Mouse (Mus musculus) forebrain, embryonic 15.5 days (tissue): ENCODE results near the gene Atg2a. TPM values are rescaled to one million over a fixed set of nuclear protein-coding genes. Genes with fewer than 3 reads are reported as not detected.

Experiments
- ATAC-seq: fragments of 200-750 bp; cut with Nextera tagmentation; replicated peaks from 2 replicates; pipeline ENCODE4 v1.8.0; 2017; ENCODE audit warnings: mild to moderate bottlenecking, moderate TSS enrichment, moderate library complexity
- H3K27ac ChIP-seq: fragments of 300-500 bp; sonication (generic); replicated peaks from 2 replicates; pipeline ENCODE4 v1.5.1; 2015; ENCODE audit warnings: mild to moderate bottlenecking, inconsistent platforms
- H3K27me3 ChIP-seq: fragments of 300-500 bp; sonication (generic); 2 replicates; pipeline ENCODE4 v1.6.1; 2015; ENCODE audit warnings: inconsistent platforms
- H3K36me3 ChIP-seq: fragments of 300-500 bp; sonication (generic); 2 replicates; pipeline ENCODE4 v1.6.1; 2015; ENCODE audit warnings: mild to moderate bottlenecking, inconsistent platforms
- H3K4me1 ChIP-seq: fragments of 300-500 bp; sonication (generic); 2 replicates; pipeline ENCODE4 v1.6.1; 2015; ENCODE audit warnings: inconsistent platforms
- H3K4me2 ChIP-seq: fragments of 300-500 bp; sonication (generic); replicated peaks from 2 replicates; pipeline ENCODE4 v1.6.1; 2015; ENCODE audit warnings: mild to moderate bottlenecking, inconsistent platforms
- H3K4me3 ChIP-seq: fragments of 300-500 bp; sonication (generic); 2 replicates; pipeline ENCODE4 v1.5.1; 2015; ENCODE audit warnings: mild to moderate bottlenecking, inconsistent platforms
- H3K9ac ChIP-seq: fragments of 300-500 bp; sonication (generic); replicated peaks from 2 replicates; pipeline ENCODE4 v1.6.1; 2015; ENCODE audit warnings: mild to moderate bottlenecking, inconsistent platforms
- H3K9me3 ChIP-seq: fragments of 300-500 bp; sonication (generic); 2 replicates; pipeline ENCODE4 v1.6.1; 2016; ENCODE audit warnings: inconsistent platforms
- WGBS: fragments of 180-500 bp; shearing (Covaris S2); methylation state at CpG from one replicate; pipeline ENCODE4 v1.1.7; 2015; ENCODE audit warnings: mixed read lengths; 5-methylcytosine and 5-hydroxymethylcytosine counted together
- polyA plus RNA-seq: library from polyadenylated mRNA; unstranded; fragments of >200 nt; fragmentation: Nextera tagmentation; extraction: Ambion mirVana; gene quantifications from 2 replicates; pipeline ENCODE4 v1.2.1, GENCODE M21; 2015

Gene Atg2a
- polyA plus RNA-seq, 1 experiment from 2014 or later: 9.7 TPM

DNA sequence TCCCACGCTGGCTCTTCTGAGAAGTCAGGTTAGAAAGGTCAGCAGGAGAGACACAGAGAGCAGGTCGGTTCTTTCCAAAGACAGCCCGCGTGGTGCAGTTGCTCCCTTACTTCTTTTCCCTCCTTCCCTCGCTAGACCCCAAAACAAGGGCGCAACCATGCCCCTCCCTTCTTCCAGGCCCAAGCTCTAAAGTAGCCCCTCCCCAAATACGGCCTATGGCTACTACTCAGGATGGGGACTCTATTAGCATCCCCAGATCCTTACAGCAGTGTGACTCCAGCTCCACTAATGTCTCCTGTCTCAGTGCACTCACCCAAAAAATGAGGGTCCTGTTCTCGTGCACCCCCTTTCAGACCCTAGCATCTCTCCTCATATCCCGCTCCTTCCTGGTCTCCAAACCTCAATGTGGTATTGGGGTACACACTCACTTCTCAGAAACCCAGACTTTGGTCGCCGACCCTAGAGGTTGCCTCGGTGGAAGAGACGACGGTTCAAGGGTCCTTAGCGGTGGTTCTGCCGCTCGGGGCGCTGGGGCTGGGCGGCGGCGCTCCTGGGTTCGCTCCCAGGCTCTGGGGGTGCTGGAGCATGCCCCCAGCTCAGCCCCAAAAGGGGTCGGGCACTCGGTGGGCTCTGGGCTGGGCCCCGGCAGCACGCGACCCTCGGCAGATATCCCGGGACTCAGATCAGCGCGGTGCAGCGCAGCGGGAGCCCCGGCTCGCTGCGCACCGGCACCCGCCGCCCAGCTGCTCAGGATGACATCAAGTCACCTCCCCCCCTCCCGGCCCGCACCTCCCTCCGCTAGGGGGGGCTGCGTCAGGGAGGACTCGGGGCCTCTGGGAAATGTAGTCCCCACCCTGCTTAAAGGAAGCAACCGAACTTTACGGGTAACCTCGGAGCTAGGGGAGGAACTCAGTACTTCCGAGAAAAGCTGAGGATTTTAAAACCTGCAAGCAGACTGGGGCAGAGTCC, 6.1 kb upstream of the Atg2a start, which contains the start of gene Ppp2r5b:
Gene Ppp2r5b (minus strand): TSS at position 789 of the 969 bp plus-strand sequence.
- Histone ChIP-seq H3K9me3 (no peaks in the 10 kb centered on the region), H3K4me1 (peaks cover 22% of the 10 kb centered on the region), H3K4me2 (peak within 1 kb of the TSS; percentile 94), H3K9ac (peak within 1 kb of the TSS; percentile 89), H3K27ac (peak within 1 kb of the TSS; percentile 95), H3K4me3 (peak within 1 kb of the TSS; percentile 93), H3K36me3 (peaks cover 21% of the 10 kb centered on the region), H3K27me3 (no peaks in the 10 kb centered on the region)
- peak; percentile 95 for ATAC-seq
- 1% methylated on average over 48 of the region's 48 CpGs for WGBS

DNA sequence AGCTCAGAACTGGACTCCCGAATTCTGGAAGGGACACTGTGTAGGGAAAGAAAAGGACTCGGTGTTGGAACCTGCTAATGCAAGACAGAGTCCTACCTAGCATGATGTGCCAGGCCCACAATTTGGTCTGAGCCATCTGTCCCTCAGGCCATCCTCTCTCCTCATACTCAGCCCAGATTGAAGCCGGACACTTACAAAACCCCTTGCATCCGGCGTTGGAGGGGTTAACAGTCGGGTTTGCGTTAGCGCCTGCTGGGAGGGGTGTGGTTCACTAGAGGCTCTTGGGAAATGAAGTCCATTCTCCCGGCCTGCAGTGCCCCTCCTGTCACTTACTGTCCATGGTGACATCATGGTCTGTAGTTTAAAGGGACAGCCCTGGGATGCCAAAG, 5.4 kb upstream of the Atg2a start:
- Histone ChIP-seq H3K4me2 (peak overlapping the region; percentile 94), H3K36me3 (peaks cover 15% of the 10 kb centered on the region), H3K4me1 (peaks cover 26% of the 10 kb centered on the region), H3K9me3 (no peaks in the 10 kb centered on the region), H3K9ac (peak overlapping the region; percentile 89), H3K27me3 (no peaks in the 10 kb centered on the region), H3K27ac (peak overlapping the region; percentile 95), H3K4me3 (peak overlapping the region; percentile 93)
- WGBS: under 1% methylated on average over 9 of the region's 9 CpGs
- ATAC-seq: peak; percentile 88

- no peak overlapping the region for H3K4me3 ChIP-seq
- no peak overlapping the region for H3K4me2 ChIP-seq
- no peak for ATAC-seq
- peaks cover 27% of the 10 kb centered on the region for H3K4me1 ChIP-seq
- H3K9ac ChIP-seq: no peak overlapping the region
- no peak overlapping the region for H3K27ac ChIP-seq
- peaks cover 9% of the 10 kb centered on the region for H3K36me3 ChIP-seq
- no peaks in the 10 kb centered on the region for H3K9me3 ChIP-seq
- 72% methylated on average over 7 of the region's 7 CpGs for WGBS
- no peaks in the 10 kb centered on the region for H3K27me3 ChIP-seq
These were observed 4.6 kb upstream of the Atg2a start for GRCm38 (mm10) chr19:6236842-6237241.

- no peaks in the 10 kb centered on the region for H3K36me3 ChIP-seq
- H3K27me3 ChIP-seq: no peaks in the 10 kb centered on the region
- H3K9ac ChIP-seq: no peak overlapping the region
- ATAC-seq: no peak
- H3K27ac ChIP-seq: no peak overlapping the region
- no peak overlapping the region for H3K4me2 ChIP-seq
- H3K9me3 ChIP-seq: no peaks in the 10 kb centered on the region
- H3K4me1 ChIP-seq: peaks cover 40% of the 10 kb centered on the region
- no peak overlapping the region for H3K4me3 ChIP-seq
These were observed 2.7 kb upstream of the Atg2a start for GRCm38 (mm10) chr19:6238740-6239139.

DNA sequence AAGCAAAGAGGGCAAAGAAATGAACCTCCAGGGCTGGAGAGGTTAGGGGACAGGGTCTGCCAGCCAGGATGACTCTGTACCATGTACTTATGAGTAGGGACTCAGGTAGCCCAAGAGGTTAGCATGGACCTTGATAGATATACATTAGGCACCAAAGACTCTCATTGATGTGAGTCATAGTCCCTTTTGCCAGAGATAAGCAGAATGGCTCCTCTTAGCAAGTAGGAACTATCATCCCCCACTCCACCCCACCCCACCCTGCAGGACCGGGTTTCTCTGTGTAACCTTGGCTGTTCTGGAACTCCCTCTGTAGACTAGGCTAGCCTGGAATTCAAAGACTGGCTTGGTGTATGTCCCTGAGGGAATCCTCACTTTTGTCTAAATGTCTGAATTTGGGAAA, 1.3 kb upstream of the Atg2a start:
- WGBS: 69% methylated on average over 1 of the region's 1 CpGs
- no peak overlapping the region for H3K4me2 ChIP-seq
- H3K4me3 ChIP-seq: no peak overlapping the region
- 0 out of 2 replicates have a peak overlapping the region, but pooled peaks have one; percentile 0 for H3K9ac ChIP-seq
- no peaks in the 10 kb centered on the region for H3K9me3 ChIP-seq
- ATAC-seq: no peak
- H3K27me3 ChIP-seq: no peaks in the 10 kb centered on the region
- no peak overlapping the region for H3K27ac ChIP-seq
- peaks cover 8% of the 10 kb centered on the region; the same call in 1 of the 2 replicates for H3K36me3 ChIP-seq
- peaks cover 26% of the 10 kb centered on the region for H3K4me1 ChIP-seq

- H3K4me1 ChIP-seq: peaks cover 23% of the 10 kb centered on the region
- H3K9ac ChIP-seq: no peak overlapping the region
- peak overlapping the region; percentile 73 for H3K27ac ChIP-seq
- H3K4me3 ChIP-seq: peak overlapping the region; percentile 85
- H3K4me2 ChIP-seq: peak overlapping the region; percentile 83; the same call in 1 of the 2 replicates
- H3K36me3 ChIP-seq: peaks cover 12% of the 10 kb centered on the region; the same call in 1 of the 2 replicates
- H3K27me3 ChIP-seq: no peaks in the 10 kb centered on the region
- H3K9me3 ChIP-seq: no peaks in the 10 kb centered on the region
- 36% methylated on average over 5 of the region's 5 CpGs for WGBS
- no peak for ATAC-seq
These were observed 743 bp upstream of the Atg2a start for GRCm38 (mm10) chr19:6240725-6241124.

GRCm38 (mm10) chr19:6242281-6242680, 813 bp downstream of the Atg2a start:
- no peak for ATAC-seq
- peak overlapping the region; percentile 93 for H3K9ac ChIP-seq
- H3K27ac ChIP-seq: peak overlapping the region; percentile 73; the same call in 1 of the 2 replicates
- peaks cover 25% of the 10 kb centered on the region for H3K36me3 ChIP-seq
- 0% methylated on average over 4 of the region's 4 CpGs for WGBS
- H3K27me3 ChIP-seq: no peaks in the 10 kb centered on the region
- H3K4me1 ChIP-seq: peaks cover 19% of the 10 kb centered on the region
- no peaks in the 10 kb centered on the region for H3K9me3 ChIP-seq
- peak overlapping the region; percentile 85 for H3K4me3 ChIP-seq
- peak overlapping the region; percentile 83 for H3K4me2 ChIP-seq

DNA sequence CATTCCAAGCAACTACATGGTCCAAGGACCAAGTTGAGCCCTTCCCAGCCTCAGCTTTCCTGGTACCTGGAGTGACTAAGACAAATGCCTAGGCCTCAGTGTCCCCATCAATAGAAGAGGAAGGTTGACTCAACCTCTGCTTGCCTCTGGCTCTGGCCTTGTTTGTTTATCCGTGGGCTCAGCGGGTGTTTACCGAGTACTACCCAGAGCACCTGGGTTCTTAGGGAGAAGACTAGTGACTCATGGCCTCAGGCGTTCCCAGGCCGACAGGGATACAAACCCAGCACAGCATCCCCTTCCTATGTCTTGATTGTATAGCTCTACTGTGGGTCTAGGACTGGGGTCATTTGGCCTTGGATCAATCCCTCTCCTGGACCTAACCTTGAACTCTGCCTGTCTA, 1.8 kb downstream of the Atg2a start:
- no peak overlapping the region for H3K4me2 ChIP-seq

DNA sequence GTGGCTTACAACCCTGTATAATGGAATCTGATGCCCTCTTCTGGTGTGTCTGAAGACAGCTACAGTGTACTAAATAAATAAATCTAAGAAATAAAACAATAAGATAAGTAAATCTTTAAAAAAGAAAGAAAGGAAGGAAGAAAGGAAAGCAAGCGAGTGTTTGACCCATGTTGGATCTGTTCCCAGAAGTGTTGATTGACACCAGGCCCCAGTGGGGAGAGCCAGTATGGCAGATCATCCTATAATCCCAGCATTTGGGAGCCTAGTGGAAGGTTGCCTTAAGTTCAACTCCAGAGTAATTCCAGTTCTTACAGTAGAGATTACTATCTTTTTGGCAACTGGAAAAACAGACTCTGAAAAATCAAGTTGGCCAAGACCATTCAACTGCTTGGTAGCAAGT, 4.3 kb downstream of the Atg2a start:
- Histone ChIP-seq H3K4me3 (no peak overlapping the region), H3K4me1 (peaks cover 18% of the 10 kb centered on the region), H3K9ac (no peak overlapping the region), H3K27me3 (no peaks in the 10 kb centered on the region), H3K36me3 (peaks cover 45% of the 10 kb centered on the region), H3K4me2 (no peak overlapping the region), H3K9me3 (no peaks in the 10 kb centered on the region), H3K27ac (no peak overlapping the region)
- WGBS: 50% methylated on average over 1 of the region's 1 CpGs
- no peak for ATAC-seq

More for the DNA sequence above, 1.8 kb downstream of the Atg2a start:
- no peak for ATAC-seq
- Histone ChIP-seq H3K27ac (no peak overlapping the region), H3K27me3 (no peaks in the 10 kb centered on the region), H3K9me3 (no peaks in the 10 kb centered on the region), H3K4me3 (no peak overlapping the region), H3K36me3 (peaks cover 34% of the 10 kb centered on the region), H3K4me1 (peaks cover 19% of the 10 kb centered on the region), H3K9ac (peak overlapping the region; percentile 1; the same call in 1 of the 2 replicates)
- 86% methylated on average over 5 of the region's 5 CpGs for WGBS

DNA sequence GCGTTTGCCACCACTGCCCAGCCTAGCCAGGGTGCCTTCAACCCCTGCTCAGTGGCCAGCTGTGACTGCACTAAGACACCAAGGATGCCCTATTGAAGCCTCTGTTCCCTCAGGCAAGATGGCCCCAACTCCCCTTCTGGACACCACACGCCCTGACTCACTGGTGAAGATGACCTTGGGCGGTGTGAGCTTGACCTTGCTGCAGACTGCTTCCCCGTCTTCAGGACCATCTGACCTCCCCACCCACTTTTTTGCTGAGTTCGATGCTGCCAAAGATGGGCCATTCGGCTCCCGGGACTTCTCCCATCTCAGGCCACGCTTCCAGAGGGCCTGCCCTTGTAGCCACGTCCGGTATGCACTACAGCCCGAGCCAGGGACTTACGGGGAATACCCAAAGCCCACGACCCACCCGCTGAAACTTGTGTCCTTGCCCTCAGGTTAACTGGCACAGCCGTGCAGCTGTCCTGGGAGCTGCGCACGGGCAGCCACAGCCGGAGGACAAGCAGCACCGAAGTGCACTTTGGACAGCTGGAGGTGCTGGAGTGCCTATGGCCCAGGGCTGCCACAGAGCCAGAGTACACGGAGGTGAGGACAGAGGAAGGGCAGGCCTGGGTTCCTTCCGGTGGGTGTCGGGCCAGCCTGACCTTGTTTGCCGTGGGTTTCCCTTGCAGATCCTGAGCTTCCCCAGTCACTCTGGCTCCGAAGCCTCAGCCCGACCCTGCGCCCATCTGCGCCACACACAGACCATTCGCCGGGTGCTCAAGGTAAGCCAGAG, 6.2 kb downstream of the Atg2a start:
- Histone ChIP-seq H3K4me2 (no peak overlapping the region), H3K36me3 (peaks cover 63% of the 10 kb centered on the region), H3K27me3 (no peaks in the 10 kb centered on the region), H3K4me3 (no peak overlapping the region), H3K27ac (no peak overlapping the region), H3K4me1 (peaks cover 7% of the 10 kb centered on the region), H3K9me3 (no peaks in the 10 kb centered on the region), H3K9ac (no peak overlapping the region)
- 94% methylated on average over 29 of the region's 29 CpGs for WGBS
- ATAC-seq: no peak

GRCm38 (mm10) chr19:6253021-6253420, 11.6 kb downstream of the Atg2a start:
- no peaks in the 10 kb centered on the region for H3K4me1 ChIP-seq
- peaks cover 74% of the 10 kb centered on the region for H3K36me3 ChIP-seq
- H3K4me2 ChIP-seq: no peak overlapping the region
- no peak overlapping the region for H3K4me3 ChIP-seq
- no peaks in the 10 kb centered on the region for H3K27me3 ChIP-seq
- no peaks in the 10 kb centered on the region for H3K9me3 ChIP-seq
- no peak overlapping the region for H3K27ac ChIP-seq
- no peak for ATAC-seq
- 92% methylated on average over 4 of the region's 4 CpGs for WGBS
- H3K9ac ChIP-seq: no peak overlapping the region

DNA sequence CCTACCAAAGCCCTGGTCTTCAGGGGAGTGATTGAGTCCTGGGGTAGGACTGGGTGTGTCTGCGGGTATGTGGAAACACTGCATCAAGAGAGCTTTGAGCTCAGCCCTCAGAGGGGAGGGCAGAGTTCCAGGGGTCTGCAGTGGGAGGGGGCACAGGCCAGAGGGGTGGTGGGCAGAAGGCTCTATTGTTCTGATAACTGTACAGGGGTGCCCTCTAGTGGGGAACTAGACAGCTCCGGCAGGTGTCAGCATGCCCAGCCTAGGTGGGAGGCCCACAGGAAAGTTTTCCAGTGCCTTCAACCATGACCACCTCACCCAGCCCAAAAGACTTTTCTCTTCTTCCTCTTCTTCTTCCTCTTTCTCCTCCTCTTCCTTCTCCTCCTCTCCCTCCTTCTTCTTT, 19.0 kb downstream of the Atg2a start:
- H3K9me3 ChIP-seq: no peaks in the 10 kb centered on the region
- no peak for ATAC-seq
- no peaks in the 10 kb centered on the region for H3K4me1 ChIP-seq
- H3K36me3 ChIP-seq: peaks cover 48% of the 10 kb centered on the region
- no peak overlapping the region for H3K4me2 ChIP-seq
- H3K4me3 ChIP-seq: no peak overlapping the region
- H3K27ac ChIP-seq: no peak overlapping the region
- 81% methylated on average over 2 of the region's 2 CpGs for WGBS
- no peak overlapping the region for H3K9ac ChIP-seq
- H3K27me3 ChIP-seq: no peaks in the 10 kb centered on the region
